Mouse (Mus musculus) stomach, embryonic 15.5 days (tissue): ENCODE measurements at regions not wholly inside any gene's neighbourhood (a gene's known extent, or its start where the extent isn't known, plus 50 kb on each side); places are given as distances from the start of the nearest gene placed in this dataset.
A peak's percentile ranks its signal among the peaks of the same experiment; 100 is the strongest.

Experiments used
- ATAC-seq: fragments of 200-750 bp; cut with Nextera tagmentation; 2 replicates; pipeline ENCODE4 v1.8.0; 2017; ENCODE audit warnings: low read depth, moderate number of reproducible peaks, moderate TSS enrichment; ENCODE audit not compliant: insufficient read depth, low FRiP score
- H3K27ac ChIP-seq: fragments of 300-500 bp; sonication (generic); 2 replicates; pipeline ENCODE4 v1.5.1; 2015; ENCODE audit warnings: mild to moderate bottlenecking, inconsistent platforms
- H3K27me3 ChIP-seq: fragments of 300-500 bp; sonication (generic); replicated peaks from 2 replicates; pipeline ENCODE4 v1.6.1; 2015; ENCODE audit warnings: inconsistent platforms
- H3K36me3 ChIP-seq: fragments of 300-500 bp; sonication (generic); 2 replicates; pipeline ENCODE4 v1.6.1; 2015; ENCODE audit warnings: inconsistent platforms
- H3K4me1 ChIP-seq: fragments of 300-500 bp; sonication (generic); 2 replicates; pipeline ENCODE4 v1.6.1; 2015; ENCODE audit warnings: inconsistent platforms
- H3K4me2 ChIP-seq: fragments of 300-500 bp; sonication (generic); 2 replicates; pipeline ENCODE4 v1.6.1; 2015; ENCODE audit warnings: mild to moderate bottlenecking, inconsistent platforms
- H3K4me3 ChIP-seq: fragments of 300-500 bp; sonication (generic); replicated peaks from 2 replicates; pipeline ENCODE4 v1.5.1; 2015; ENCODE audit warnings: inconsistent platforms
- H3K9ac ChIP-seq: fragments of 300-500 bp; sonication (generic); 2 replicates; pipeline ENCODE4 v1.6.1; 2015; ENCODE audit warnings: inconsistent platforms
- H3K9me3 ChIP-seq: fragments of 300-500 bp; sonication (generic); 2 replicates; pipeline ENCODE4 v1.6.1; 2016; ENCODE audit warnings: inconsistent platforms
- WGBS: fragments of 180-500 bp; shearing (Covaris S2); methylation state at CpG from one replicate; pipeline ENCODE4 v1.1.7; 2015; 5-methylcytosine and 5-hydroxymethylcytosine counted together

DNA sequence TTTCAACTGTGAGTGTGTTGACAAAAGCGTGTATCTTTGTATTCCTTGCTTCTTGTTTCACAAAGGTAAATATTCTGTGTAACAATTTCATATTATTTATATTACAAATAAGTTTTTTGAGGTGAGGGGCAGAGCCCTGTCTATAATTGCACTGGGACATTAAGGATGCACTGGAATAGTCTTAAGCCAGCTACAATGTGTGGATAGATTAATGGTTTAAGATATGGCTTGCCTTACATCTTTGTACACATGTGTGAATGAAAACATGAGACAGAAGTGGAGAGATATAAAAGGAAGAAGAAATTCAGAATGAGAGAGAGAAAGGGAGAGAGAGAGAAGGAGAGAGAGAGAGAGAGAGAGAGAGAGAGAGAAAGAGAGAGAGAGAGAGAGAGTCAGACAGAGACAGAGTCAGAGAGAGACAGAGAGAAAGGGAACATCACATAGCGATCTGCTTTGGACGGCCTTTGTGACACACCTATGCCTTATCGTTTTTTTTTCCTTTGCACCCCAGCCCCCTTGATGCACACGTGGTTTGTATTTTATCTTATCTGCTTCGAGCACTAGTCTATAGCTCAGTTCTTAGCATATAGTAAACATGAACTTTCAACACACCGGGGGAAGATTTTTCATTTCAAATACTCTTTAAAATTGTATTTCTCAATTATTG is 136.3 kb downstream of the Bmp2 start:
- WGBS: 60% methylated on average over 7 of the region's 7 CpGs
- Histone ChIP-seq H3K4me3 (no peak overlapping the region), H3K36me3 (no peaks in the 10 kb centered on the region), H3K4me1 (no peaks in the 10 kb centered on the region), H3K27ac (no peak overlapping the region), H3K9ac (no peak overlapping the region), H3K4me2 (no peak overlapping the region), H3K9me3 (no peaks in the 10 kb centered on the region), H3K27me3 (no peaks in the 10 kb centered on the region)
- peak; percentile 66; the same call in 1 of the 2 replicates for ATAC-seq

DNA sequence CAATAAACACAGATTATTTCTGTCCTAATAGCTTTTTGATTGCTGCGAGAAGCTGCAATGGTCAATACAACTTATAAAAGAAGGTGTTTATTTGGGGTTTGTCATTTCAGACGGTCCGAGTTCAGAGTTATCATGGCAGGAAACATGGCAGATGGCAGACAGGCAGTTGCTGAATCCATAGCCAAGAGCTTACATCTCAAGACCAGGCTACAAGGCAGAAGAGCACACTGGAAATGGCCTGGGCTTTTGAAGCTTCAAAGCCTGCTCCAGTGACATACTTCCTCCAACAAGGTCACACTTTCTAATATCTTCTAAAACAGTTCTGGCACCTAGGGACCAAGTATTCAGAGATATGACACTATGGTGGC is 136.8 kb downstream of the Bmp2 start:
- 68% methylated on average over 3 of the region's 3 CpGs for WGBS
- Histone ChIP-seq H3K9ac (no peak overlapping the region), H3K4me2 (no peak overlapping the region), H3K4me1 (no peaks in the 10 kb centered on the region), H3K4me3 (no peak overlapping the region), H3K9me3 (no peaks in the 10 kb centered on the region), H3K27ac (no peak overlapping the region), H3K36me3 (no peaks in the 10 kb centered on the region), H3K27me3 (no peaks in the 10 kb centered on the region)
- ATAC-seq: no peak

DNA sequence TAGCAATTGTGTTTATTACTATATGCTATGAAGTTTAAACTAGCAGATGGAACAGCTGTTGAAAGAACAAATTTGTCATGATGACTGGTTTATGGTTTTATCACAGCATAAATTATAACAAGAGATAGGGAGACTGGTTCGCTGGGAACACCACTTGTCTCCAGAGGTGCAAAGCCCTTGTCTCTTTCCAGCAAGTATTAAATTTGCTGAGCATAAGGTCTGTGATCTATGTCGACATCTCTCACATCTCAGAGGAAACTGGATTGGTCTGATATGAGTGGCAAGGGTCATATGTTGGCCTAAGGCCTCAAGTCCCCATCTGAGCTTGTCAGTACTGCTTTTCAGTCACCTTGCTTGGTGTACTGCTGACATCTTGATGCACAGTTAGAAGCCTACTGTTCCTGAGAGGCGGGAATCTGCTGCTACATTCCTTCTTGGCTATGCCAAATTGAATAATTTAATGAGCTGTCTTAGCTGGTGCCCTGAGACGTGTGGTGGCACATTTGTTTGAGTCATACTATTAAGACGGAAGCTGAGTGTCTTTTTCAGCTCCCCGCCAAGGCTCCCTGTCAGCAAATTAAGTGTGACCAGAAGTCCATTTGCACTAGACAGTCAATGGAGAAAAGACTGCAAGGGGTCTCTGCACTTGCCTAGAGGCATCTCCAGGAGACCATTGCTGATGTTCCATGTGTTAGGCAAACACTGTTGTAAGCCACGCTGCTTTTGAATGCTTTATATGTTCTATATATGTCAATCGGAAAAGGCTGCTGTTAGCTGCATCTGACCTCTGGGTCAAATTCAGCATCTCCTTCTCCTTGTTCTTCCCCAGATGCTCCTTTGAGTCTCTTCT is 157.0 kb downstream of the Bmp2 start:
- ATAC-seq: no peak

DNA sequence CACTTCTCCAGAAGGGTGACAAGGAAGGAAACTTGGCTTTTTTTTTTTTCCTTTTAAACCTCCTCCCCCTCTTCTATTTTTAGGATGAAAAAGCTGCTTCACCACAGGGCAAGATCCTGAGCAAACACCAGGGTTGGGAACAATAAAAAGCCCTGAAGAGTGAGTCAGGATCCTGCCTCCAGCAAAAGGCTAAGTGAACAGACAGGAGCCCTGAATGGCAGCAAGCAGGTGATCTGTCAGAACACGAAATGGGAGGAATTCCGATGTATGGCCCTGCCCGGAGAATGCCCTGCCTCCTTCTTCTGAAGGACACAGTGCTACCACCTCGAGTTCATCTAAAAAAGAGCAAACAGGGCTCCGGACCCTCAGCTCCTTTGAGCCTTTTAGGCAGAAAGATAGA is 164.3 kb downstream of the Bmp2 start:
- ATAC-seq: peak; percentile 39; the same call in 1 of the 2 replicates
- Histone ChIP-seq H3K9me3 (no peaks in the 10 kb centered on the region), H3K27me3 (no peaks in the 10 kb centered on the region), H3K36me3 (no peaks in the 10 kb centered on the region), H3K27ac (peak overlapping the region; percentile 38), H3K9ac (no peak overlapping the region), H3K4me1 (no peaks in the 10 kb centered on the region), H3K4me3 (no peak overlapping the region), H3K4me2 (no peak overlapping the region)
- 57% methylated on average over 5 of the region's 5 CpGs for WGBS

More for the DNA sequence above, 157.0 kb downstream of the Bmp2 start:
- Histone ChIP-seq H3K27me3 (no peaks in the 10 kb centered on the region), H3K27ac (no peak overlapping the region), H3K9me3 (no peaks in the 10 kb centered on the region), H3K36me3 (no peaks in the 10 kb centered on the region), H3K9ac (no peak overlapping the region), H3K4me3 (no peak overlapping the region), H3K4me2 (no peak overlapping the region), H3K4me1 (no peaks in the 10 kb centered on the region)
- WGBS: 65% methylated on average over 8 of the region's 8 CpGs

- no peak for ATAC-seq
- Histone ChIP-seq H3K4me1 (no peaks in the 10 kb centered on the region), H3K4me3 (no peak overlapping the region)
These were observed 165.1 kb downstream of the Bmp2 start for GRCm38 (mm10) chr2:133717076-133717475.

GRCm38 (mm10) chr2:133724310-133724709 is 172.4 kb downstream of the Bmp2 start:
- WGBS: 76% methylated on average over 7 of the region's 7 CpGs
- Histone ChIP-seq H3K9me3 (no peaks in the 10 kb centered on the region), H3K4me1 (no peaks in the 10 kb centered on the region), H3K27ac (no peak overlapping the region), H3K4me2 (no peak overlapping the region), H3K9ac (no peak overlapping the region), H3K27me3 (no peaks in the 10 kb centered on the region), H3K36me3 (no peaks in the 10 kb centered on the region), H3K4me3 (no peak overlapping the region)
- no peak; the same call in 1 of the 2 replicates for ATAC-seq

More at GRCm38 (mm10) chr2:133717076-133717475, 165.1 kb downstream of the Bmp2 start:
- Histone ChIP-seq H3K4me2 (no peak overlapping the region), H3K27ac (peak overlapping the region; percentile 38; the same call in 1 of the 2 replicates), H3K27me3 (no peaks in the 10 kb centered on the region), H3K9me3 (no peaks in the 10 kb centered on the region), H3K9ac (no peak overlapping the region), H3K36me3 (no peaks in the 10 kb centered on the region)
- 58% methylated on average over 2 of the region's 2 CpGs for WGBS

- no peak overlapping the region for H3K27ac ChIP-seq
- H3K27me3 ChIP-seq: no peaks in the 10 kb centered on the region
- H3K4me2 ChIP-seq: no peak overlapping the region
- whole genome bisulfite sequencing: 53% methylated on average over 6 of the region's 6 CpGs
- ATAC-seq: no peak
- H3K9me3 ChIP-seq: no peaks in the 10 kb centered on the region
- H3K4me1 ChIP-seq: no peaks in the 10 kb centered on the region
- H3K9ac ChIP-seq: no peak overlapping the region
- H3K4me3 ChIP-seq: no peak overlapping the region
- H3K36me3 ChIP-seq: no peaks in the 10 kb centered on the region
These were observed 172.8 kb downstream of the Bmp2 start for GRCm38 (mm10) chr2:133724757-133725156.

DNA sequence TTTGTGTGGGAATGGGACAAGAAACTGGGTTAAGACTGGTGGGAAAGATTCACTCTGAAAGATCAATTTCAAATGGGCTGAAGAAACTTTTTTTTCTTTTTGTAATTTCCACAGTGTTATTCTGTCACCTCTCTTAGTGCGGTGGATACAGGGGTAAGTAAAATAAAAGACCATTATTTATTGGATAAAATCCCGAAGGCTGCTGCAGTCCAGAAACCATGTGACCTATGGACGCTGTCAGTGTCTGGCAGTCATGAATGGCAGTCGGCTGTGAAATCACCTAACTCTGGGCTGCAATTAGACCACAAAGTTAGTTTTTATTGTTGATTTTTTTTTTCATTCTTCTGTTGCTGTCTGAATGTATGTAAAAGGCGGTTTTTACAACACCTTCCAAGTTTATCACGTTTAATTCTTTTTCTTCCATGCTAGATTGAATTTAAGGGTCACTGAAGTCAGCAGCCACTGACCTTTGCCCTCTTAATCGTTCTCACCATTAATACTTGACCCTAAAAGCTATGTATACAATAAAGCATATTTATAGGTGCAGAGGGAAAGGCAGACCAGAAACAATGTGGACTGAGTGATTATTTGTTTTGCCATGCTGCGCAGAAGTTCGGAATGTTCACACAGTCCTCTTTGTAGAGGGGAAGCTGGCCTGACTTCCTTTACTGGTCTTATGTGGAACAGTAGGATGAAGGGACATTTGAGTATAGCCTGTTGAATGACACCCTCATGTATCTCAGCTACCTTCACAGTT is 182.7 kb downstream of the Bmp2 start:
- Histone ChIP-seq H3K9ac (no peak overlapping the region), H3K27me3 (no peaks in the 10 kb centered on the region), H3K4me1 (no peaks in the 10 kb centered on the region), H3K4me3 (no peak overlapping the region), H3K36me3 (no peaks in the 10 kb centered on the region), H3K9me3 (no peaks in the 10 kb centered on the region), H3K27ac (no peak overlapping the region), H3K4me2 (no peak overlapping the region)
- ATAC-seq: no peak
- WGBS: 36% methylated on average over 9 of the region's 9 CpGs

DNA sequence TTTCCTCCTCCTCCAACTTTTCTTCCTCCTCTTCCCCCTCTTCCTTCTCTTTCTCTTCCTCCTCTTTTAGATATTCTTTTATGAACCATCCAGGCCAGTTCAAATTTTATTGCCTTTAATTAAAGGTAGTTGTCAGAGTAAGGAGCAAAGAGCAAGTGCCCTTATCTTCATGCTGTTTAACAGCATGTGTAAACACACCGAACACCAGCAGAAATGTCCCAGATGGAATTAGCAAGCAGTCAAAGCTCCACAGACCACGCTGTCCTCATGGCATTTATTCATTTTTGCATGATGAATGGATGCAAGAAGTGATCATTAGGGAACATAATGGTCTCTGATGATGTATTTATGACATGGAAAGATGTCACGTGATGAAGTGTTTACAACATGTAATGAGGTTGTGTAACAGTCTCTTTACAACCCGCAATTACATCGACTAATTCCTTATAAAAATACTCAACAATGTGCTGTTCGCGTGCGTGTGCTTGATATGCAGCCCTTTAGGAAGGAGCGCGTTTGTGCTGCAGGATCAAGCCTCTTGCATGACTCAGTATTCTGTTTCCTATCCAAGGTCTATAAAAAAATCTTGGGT is 187.0 kb downstream of the Bmp2 start:
- no peak overlapping the region for H3K9ac ChIP-seq
- no peak overlapping the region for H3K4me2 ChIP-seq
- no peaks in the 10 kb centered on the region for H3K9me3 ChIP-seq
- H3K27ac ChIP-seq: no peak overlapping the region
- 53% methylated on average over 10 of the region's 10 CpGs for WGBS
- H3K36me3 ChIP-seq: no peaks in the 10 kb centered on the region
- H3K4me3 ChIP-seq: no peak overlapping the region
- ATAC-seq: no peak
- H3K27me3 ChIP-seq: no peaks in the 10 kb centered on the region
- H3K4me1 ChIP-seq: no peaks in the 10 kb centered on the region

- no peaks in the 10 kb centered on the region for H3K9me3 ChIP-seq
- no peak overlapping the region for H3K4me2 ChIP-seq
- H3K4me3 ChIP-seq: no peak overlapping the region
- H3K27me3 ChIP-seq: no peaks in the 10 kb centered on the region
- H3K36me3 ChIP-seq: no peaks in the 10 kb centered on the region
- H3K4me1 ChIP-seq: no peaks in the 10 kb centered on the region
- WGBS: 38% methylated on average over 4 of the region's 4 CpGs
- no peak; the same call in 1 of the 2 replicates for ATAC-seq
- no peak overlapping the region for H3K9ac ChIP-seq
- no peak overlapping the region for H3K27ac ChIP-seq
These were observed 196.5 kb downstream of the Bmp2 start for GRCm38 (mm10) chr2:133748493-133748892.

- no peak overlapping the region for H3K4me2 ChIP-seq
- no peak overlapping the region for H3K4me3 ChIP-seq
- no peaks in the 10 kb centered on the region for H3K27me3 ChIP-seq
- H3K9me3 ChIP-seq: no peaks in the 10 kb centered on the region
- H3K4me1 ChIP-seq: no peaks in the 10 kb centered on the region
- H3K9ac ChIP-seq: no peak overlapping the region
- H3K27ac ChIP-seq: no peak overlapping the region
- ATAC-seq: no peak
- 47% methylated on average over 4 of the region's 4 CpGs for WGBS
- H3K36me3 ChIP-seq: no peaks in the 10 kb centered on the region
These were observed 198.1 kb downstream of the Bmp2 start for GRCm38 (mm10) chr2:133749846-133750637.
